Mouse (Mus musculus) testis, adult 2 months (tissue): ENCODE data around the gene Gm11563. TPM values are rescaled to one million over a fixed set of nuclear protein-coding genes. Genes with fewer than 3 reads are reported as not detected.
"Not testable (repeated sequence)": the region's sequence is repeated elsewhere in the genome, so short reads cannot be mapped to it uniquely, and the experiment has no call there.

ENCODE experiments used
- H3K27ac ChIP-seq: fragments of 200-500 bp; 2 replicates; pipeline ENCODE4 v1.5.1; 2012; ENCODE audit warnings: low read depth, low read length; ENCODE audit not compliant: control insufficient read depth, insufficient read depth
- H3K27me3 ChIP-seq: fragments of 200-500 bp; 2 replicates; pipeline ENCODE4 v1.6.1; 2012; ENCODE audit warnings: mild to moderate bottlenecking, low read length, moderate library complexity; ENCODE audit not compliant: control insufficient read depth, insufficient read depth
- H3K36me3 ChIP-seq: fragments of 200-500 bp; 2 replicates; pipeline ENCODE4 v1.6.1; 2012; ENCODE audit warnings: mild to moderate bottlenecking, low read length; ENCODE audit not compliant: control insufficient read depth, insufficient read depth
- H3K4me1 ChIP-seq: fragments of 200-500 bp; 2 replicates; pipeline ENCODE4 v1.6.1; 2012; ENCODE audit warnings: low read length; ENCODE audit not compliant: control insufficient read depth, insufficient read depth
- H3K4me3 ChIP-seq: fragments of 200-500 bp; 2 replicates; pipeline ENCODE4 v1.5.1; 2012; ENCODE audit warnings: low read depth, mild to moderate bottlenecking, low read length, moderate library complexity, mixed read lengths; ENCODE audit not compliant: control insufficient read depth
- CTCF ChIP-seq: fragments of 200-500 bp; IDR thresholded peaks from 2 replicates; pipeline ENCODE4 v1.5.1; 2012; ENCODE audit warnings: low read depth, mild to moderate bottlenecking, inconsistent platforms, low read length, moderate library complexity; ENCODE audit not compliant: control insufficient read depth, insufficient read depth, insufficient replicate concordance
- POLR2A ChIP-seq: fragments of 200-500 bp; IDR thresholded peaks from 2 replicates; pipeline ENCODE4 v1.6.1; 2012; ENCODE audit warnings: low read depth, mild to moderate bottlenecking, inconsistent platforms, low read length, moderate library complexity; ENCODE audit not compliant: control insufficient read depth
- polyA plus RNA-seq: library from polyadenylated mRNA; depleted of rRNA; stranded (reverse); fragments of >200 nt; gene quantifications from 2 replicates; pipeline ENCODE4 v1.2.3, GENCODE M21; 2012; rRNA removed

Gene Gm11563
- polyA plus RNA-seq, result not detected in 2 replicates

DNA sequence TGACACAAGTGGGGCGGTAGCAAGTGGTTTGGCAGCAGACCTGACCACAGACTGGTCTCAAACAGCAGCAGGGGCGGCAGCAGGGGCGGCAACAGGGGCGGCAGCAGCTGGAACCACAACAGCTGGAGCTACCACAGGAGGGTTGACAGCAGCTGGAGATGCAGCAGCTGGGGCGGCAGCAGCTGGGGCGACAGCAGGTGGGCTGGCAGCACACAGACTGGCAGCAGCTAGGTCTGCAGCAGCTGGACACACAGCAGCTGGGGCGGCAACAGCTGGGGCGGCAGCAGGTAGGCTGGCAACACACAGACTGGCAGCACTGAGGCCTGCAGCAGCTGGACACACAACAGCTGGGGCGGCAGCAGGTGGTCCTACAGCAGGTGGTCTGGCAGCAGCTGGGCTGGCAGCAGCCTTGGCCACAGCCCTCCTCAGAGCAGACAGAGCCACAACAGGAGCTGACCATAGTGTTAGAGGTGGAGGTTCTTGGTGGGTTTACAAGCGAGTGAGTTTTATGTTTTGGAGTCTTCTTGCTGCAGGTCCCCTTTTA lies at the start of gene Gm11563:
Gene Gm11563 (minus strand): TSS at position 494 of the 544 bp plus-strand sequence.
- H3K27me3 ChIP-seq, H3K27ac ChIP-seq, H3K4me1 ChIP-seq, H3K4me3 ChIP-seq, H3K36me3 ChIP-seq: not testable (repeated sequence)

DNA sequence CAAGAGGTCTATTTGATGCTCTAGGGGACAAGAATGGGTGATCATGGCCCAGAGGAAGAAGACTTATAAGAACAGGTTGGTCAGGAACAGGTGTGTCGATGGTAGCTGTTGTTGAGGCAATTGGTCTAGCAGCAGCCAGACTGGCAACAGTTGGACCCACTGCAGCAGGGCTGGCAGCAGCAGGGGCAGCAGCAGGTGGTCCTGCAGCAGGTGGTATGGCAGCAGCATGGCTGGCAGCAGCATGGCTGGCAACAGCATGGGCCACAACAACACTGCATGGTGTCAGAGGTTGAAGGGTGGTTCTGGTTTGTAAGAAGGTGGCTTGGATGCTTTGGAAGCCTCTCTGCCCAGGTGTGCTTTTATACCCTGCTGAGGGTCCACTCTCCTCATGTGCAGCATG lies 31.7 kb upstream of the Gm11563 start, which contains the start of gene Gm14190:
Gene Gm14190 (minus strand): TSS at position 278 of the 400 bp plus-strand sequence.
- H3K27ac ChIP-seq, result no peak within 1 kb of the TSS
- H3K36me3 ChIP-seq, result no peaks in the 10 kb centered on the region
- H3K4me1 ChIP-seq, result no peaks in the 10 kb centered on the region
- H3K27me3 ChIP-seq, result no peaks in the 10 kb centered on the region
- TF ChIP-seq POLR2A, result no peak
- TF ChIP-seq CTCF, result no peak
- H3K4me3 ChIP-seq, result no peak within 1 kb of the TSS

DNA sequence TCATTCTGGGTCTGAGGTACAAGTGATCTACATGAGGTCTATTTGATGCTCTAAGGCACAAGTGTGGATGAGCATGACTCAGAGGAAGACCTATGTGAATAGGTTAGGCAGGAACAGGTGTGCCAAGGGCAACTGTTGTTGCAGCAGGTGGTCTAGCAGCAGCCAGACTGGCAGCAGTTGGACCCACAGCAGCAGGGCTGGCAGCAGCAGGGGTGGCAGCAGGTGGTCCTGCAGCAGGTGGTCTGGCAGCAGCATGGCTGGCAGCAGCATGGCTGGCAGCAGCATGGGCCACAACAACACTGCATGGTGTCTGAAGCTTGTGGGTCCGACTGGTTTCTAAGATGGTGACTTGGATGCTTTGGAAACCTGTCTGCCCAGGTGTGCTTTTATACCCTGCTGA lies 26.5 kb upstream of the Gm11563 start:
- not testable (repeated sequence) for H3K27me3 ChIP-seq, H3K4me3 ChIP-seq, H3K4me1 ChIP-seq, H3K36me3 ChIP-seq, H3K27ac ChIP-seq

DNA sequence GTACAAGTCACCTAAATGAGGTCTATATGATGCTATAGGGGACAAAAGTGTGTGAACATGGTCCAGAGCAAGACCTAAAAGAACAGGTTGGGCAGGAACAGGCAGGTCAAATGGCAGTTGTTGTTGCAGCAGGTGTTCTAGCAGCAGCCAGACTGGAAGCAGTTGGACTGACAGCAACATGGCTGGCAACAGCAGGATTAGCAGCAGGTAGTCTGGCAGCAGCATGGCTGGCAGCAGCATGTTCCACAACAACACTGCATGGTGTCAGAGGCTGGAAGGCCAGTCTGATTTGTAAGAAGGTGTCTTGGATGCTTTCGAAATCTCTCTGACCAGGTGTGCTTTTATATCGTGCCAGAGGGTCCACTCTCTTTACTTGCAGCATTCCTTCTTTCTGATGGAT lies 24.7 kb upstream of the Gm11563 start:
- Histone ChIP-seq H3K27ac (no peak overlapping the region), H3K36me3 (no peaks in the 10 kb centered on the region), H3K27me3 (no peaks in the 10 kb centered on the region), H3K4me3 (no peak overlapping the region), H3K4me1 (no peaks in the 10 kb centered on the region)
- TF ChIP-seq CTCF, result no peak
- no peak for TF ChIP-seq POLR2A

DNA sequence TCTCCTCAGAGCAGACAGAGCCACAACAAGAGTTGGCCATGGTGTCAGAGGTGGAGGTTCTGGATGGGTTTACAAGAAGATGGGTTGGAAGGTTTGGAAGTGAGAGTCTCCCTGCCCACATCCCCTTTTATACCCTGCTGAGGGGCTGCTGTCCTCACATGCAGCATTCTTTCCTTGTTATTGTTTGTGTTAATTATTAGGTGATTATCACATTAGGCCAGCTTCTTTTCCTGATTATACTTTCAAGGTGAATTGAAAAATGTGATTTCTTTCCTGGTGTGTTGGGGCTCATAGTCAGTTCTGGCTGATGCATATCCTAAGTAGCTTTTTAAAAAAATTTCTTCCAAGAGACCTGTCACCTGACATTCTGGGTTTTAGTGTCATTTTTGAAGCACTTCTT lies 7.1 kb upstream of the Gm11563 start, which contains the start of gene Krtap4-6:
Gene Krtap4-6 (minus strand): TSS at position 101 of the 400 bp plus-strand sequence.
- no peak for TF ChIP-seq CTCF
- Histone ChIP-seq H3K4me3 (no peak within 1 kb of the TSS), H3K27me3 (no peaks in the 10 kb centered on the region), H3K4me1 (no peaks in the 10 kb centered on the region), H3K36me3 (no peaks in the 10 kb centered on the region), H3K27ac (no peak within 1 kb of the TSS)

DNA sequence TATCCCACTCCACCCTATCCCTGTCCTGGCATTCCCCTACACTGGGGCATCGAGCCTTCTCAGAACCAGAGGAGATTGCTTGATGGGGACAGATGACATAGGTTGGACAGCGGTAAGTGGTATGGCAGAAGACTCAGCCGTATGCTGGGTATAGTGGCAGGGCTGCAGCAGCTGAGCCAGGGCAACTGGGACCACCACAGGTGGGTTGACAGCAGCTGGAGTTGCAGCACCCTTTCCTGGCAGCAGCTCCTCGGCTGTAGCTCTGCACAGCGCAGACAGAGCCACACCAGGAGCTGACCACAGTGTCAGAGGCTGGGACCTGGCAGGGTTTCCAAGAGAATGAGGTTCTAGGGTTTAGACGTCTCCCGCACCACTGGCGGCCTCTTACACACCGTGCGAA lies 4.0 kb upstream of the Gm11563 start:
- Histone ChIP-seq H3K4me1 (no peaks in the 10 kb centered on the region), H3K27me3 (no peaks in the 10 kb centered on the region), H3K27ac (no peak overlapping the region), H3K36me3 (no peaks in the 10 kb centered on the region), H3K4me3 (no peak overlapping the region)
- TF ChIP-seq POLR2A (no peak), CTCF (no peak)

DNA sequence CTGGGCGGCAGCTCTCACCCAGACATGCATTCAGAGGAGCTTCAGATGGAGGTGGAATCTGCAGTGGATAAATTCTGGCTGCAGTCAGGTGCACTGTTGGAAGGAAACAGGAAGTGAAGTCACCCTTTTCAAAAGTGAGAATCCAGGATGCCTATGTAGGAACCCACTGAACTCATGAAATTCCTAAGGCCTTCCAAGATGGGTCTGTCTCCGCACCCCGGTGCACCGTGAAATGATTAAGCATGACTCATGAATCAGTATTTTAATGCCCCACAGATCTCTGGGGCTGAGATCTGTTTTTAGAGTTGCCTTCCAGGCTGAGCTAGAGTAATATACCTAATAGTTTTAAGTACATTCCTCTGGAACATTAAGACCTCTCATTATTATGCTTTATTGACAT lies 496 bp upstream of the Gm11563 start:
- Histone ChIP-seq H3K4me1 (no peaks in the 10 kb centered on the region), H3K27ac (no peak overlapping the region), H3K36me3 (no peaks in the 10 kb centered on the region), H3K4me3 (no peak overlapping the region), H3K27me3 (no peaks in the 10 kb centered on the region)
- no peak for TF ChIP-seq POLR2A
- TF ChIP-seq CTCF, result no peak

DNA sequence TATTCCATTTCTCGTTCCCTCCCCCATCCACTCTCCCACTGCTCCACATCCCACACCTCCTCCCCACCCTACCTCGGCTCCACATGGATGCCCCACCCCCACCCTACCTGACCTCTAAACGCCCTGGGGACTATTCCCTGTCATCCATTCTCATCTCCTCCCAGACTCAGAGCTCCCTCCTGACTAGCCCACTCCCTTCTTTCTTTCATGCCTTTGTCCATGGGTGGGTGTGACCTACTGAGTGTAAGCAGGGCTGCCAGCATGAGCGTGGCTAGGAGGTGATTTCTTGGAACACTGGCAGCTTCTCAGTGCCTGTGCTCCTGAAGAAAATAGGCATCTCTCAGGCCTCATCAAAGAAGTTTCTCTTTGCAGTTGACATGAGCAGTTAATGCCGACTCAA lies 1.7 kb downstream of the Gm11563 start:
- Histone ChIP-seq H3K4me1 (no peaks in the 10 kb centered on the region), H3K27me3 (no peaks in the 10 kb centered on the region)
- TF ChIP-seq POLR2A, result no peak
- TF ChIP-seq CTCF, result no peak

More for the DNA sequence above, 1.7 kb downstream of the Gm11563 start:
- Histone ChIP-seq H3K27ac (no peak overlapping the region), H3K36me3 (no peaks in the 10 kb centered on the region), H3K4me3 (no peak overlapping the region)
